ENCODE assay signal across 11 mouse cellular contexts in genomic region chr9:90226742-90227096, GRCm38 (mm10). TPM values are rescaled to one million over a fixed set of nuclear protein-coding genes. Genes with fewer than 3 reads are reported as not detected.
DNase-seq lines count a peak whose midpoint lies in the region; ATAC-seq and TF ChIP-seq lines count a peak whose summit lies in the region.
"Had no signal": no experiment of that assay in that cellular context is flagged by ENCODE, and none has a peak within 500 bp of the region (broad histone marks: within the 10 kb centered on the region; RNA-seq: fewer than 3 reads in every experiment).

No protein-coding gene starts in this region.

- H3K27me3 ChIP-seq in kidney, adult 2 months (replicated peaks; ENCODE audit: control insufficient read depth, insufficient read depth, low read length) = no peaks in the 10 kb centered on the region
- no peaks in the 10 kb centered on the region for H3K27me3 ChIP-seq in kidney, embryonic 15.5 days
- no peaks in the 10 kb centered on the region for H3K27me3 ChIP-seq in stomach, embryonic 15.5 days (replicated peaks)
- H3K27me3 ChIP-seq in stomach, postnatal 0 days (ENCODE audit: control insufficient read depth, insufficient read depth, low read length) = no peaks in the 10 kb centered on the region
- H3K27me3 ChIP-seq in liver, embryonic 12.5 days (replicated peaks) = no peaks in the 10 kb centered on the region
- H3K27me3 ChIP-seq in thymus, adult 2 months (ENCODE audit: control insufficient read depth, insufficient read depth, low read length) = no peaks in the 10 kb centered on the region
- H3K27me3 ChIP-seq in forebrain, embryonic 10.5 days (ENCODE audit: poor library complexity, severe bottlenecking) = no peaks in the 10 kb centered on the region
- H3K27me3 ChIP-seq: hindbrain, embryonic 12.5 days; limb, embryonic 13.5 days; midbrain, embryonic 12.5 days had no signal

- H3K36me3 ChIP-seq in kidney, adult 2 months (ENCODE audit: control insufficient read depth, insufficient read depth, low read length) = no peaks in the 10 kb centered on the region
- peaks cover 52% of the 10 kb centered on the region for H3K36me3 ChIP-seq in kidney, embryonic 15.5 days
- peaks cover 28% of the 10 kb centered on the region for H3K36me3 ChIP-seq in stomach, embryonic 15.5 days
- peaks cover 20% of the 10 kb centered on the region for H3K36me3 ChIP-seq in stomach, postnatal 0 days (ENCODE audit: control insufficient read depth, insufficient read depth, low read length)
- H3K36me3 ChIP-seq in liver, embryonic 12.5 days = peaks cover 79% of the 10 kb centered on the region
- H3K36me3 ChIP-seq in thymus, adult 2 months (ENCODE audit: control insufficient read depth, insufficient read depth, low read length) = peaks cover 56% of the 10 kb centered on the region
- peaks cover 39% of the 10 kb centered on the region for H3K36me3 ChIP-seq in forebrain, embryonic 10.5 days (replicated peaks)

- no peak for TF ChIP-seq EP300 in stomach, postnatal 0 days (optimal IDR thresholded peaks at IDR 0.05)

- H3K9ac ChIP-seq in kidney, embryonic 15.5 days = no peak overlapping the region
- H3K9ac ChIP-seq in stomach, embryonic 15.5 days = no peak overlapping the region
- no peak overlapping the region for H3K9ac ChIP-seq in stomach, postnatal 0 days (ENCODE audit: low read length)
- no peak overlapping the region for H3K9ac ChIP-seq in liver, embryonic 12.5 days
- H3K9ac ChIP-seq: hindbrain, embryonic 12.5 days; limb, embryonic 13.5 days; midbrain, embryonic 12.5 days had no signal

- no peak for TF ChIP-seq POLR2A in kidney, adult 2 months (IDR thresholded peaks at IDR 0.05; ENCODE audit: low read depth, low read length)
- no peak for TF ChIP-seq POLR2A in thymus, adult 2 months (IDR thresholded peaks at IDR 0.05; ENCODE audit: control insufficient read depth, extremely low read depth, insufficient read depth, low read length, poor library complexity)

- no peak overlapping the region for H3K4me2 ChIP-seq in kidney, embryonic 15.5 days
- no peak overlapping the region for H3K4me2 ChIP-seq in stomach, embryonic 15.5 days
- H3K4me2 ChIP-seq in stomach, postnatal 0 days (replicated peaks; ENCODE audit: low read depth) = no peak overlapping the region
- no peak overlapping the region for H3K4me2 ChIP-seq in liver, embryonic 12.5 days
- H3K4me2 ChIP-seq: hindbrain, embryonic 12.5 days; limb, embryonic 13.5 days; midbrain, embryonic 12.5 days had no signal

- H3K9me3 ChIP-seq in kidney, embryonic 15.5 days (replicated peaks) = no peaks in the 10 kb centered on the region
- no peaks in the 10 kb centered on the region for H3K9me3 ChIP-seq in stomach, embryonic 15.5 days
- H3K9me3 ChIP-seq in stomach, postnatal 0 days (ENCODE audit: control insufficient read depth, low read length) = no peaks in the 10 kb centered on the region
- H3K9me3 ChIP-seq in liver, embryonic 12.5 days (replicated peaks) = no peaks in the 10 kb centered on the region
- H3K9me3 ChIP-seq in forebrain, embryonic 10.5 days = no peaks in the 10 kb centered on the region
- H3K9me3 ChIP-seq: hindbrain, embryonic 12.5 days; limb, embryonic 13.5 days; midbrain, embryonic 12.5 days had no signal

- WGBS in kidney, adult 2 months = 60% methylated on average over 2 of the region's 2 CpGs
- WGBS in kidney, embryonic 15.5 days = 77% methylated on average over 2 of the region's 2 CpGs
- WGBS in stomach, embryonic 15.5 days = 87% methylated on average over 2 of the region's 2 CpGs
- 67% methylated on average over 2 of the region's 2 CpGs for WGBS in stomach, postnatal 0 days
- WGBS in liver, embryonic 12.5 days (ENCODE audit: insufficient replicate concordance) = 83% methylated on average over 2 of the region's 2 CpGs
- WGBS in thymus, adult 2 months = 97% methylated on average over 2 of the region's 2 CpGs
- 98% methylated on average over 2 of the region's 2 CpGs for WGBS in forebrain, embryonic 10.5 days

- no peaks in the 10 kb centered on the region for H3K4me1 ChIP-seq in kidney, adult 2 months (ENCODE audit: control insufficient read depth, insufficient read depth, low read length)
- H3K4me1 ChIP-seq in kidney, embryonic 15.5 days = 0 out of 2 replicates have a peak, but pooled peaks cover 3% of the 10 kb centered on the region
- H3K4me1 ChIP-seq in stomach, embryonic 15.5 days = no peaks in the 10 kb centered on the region
- no peaks in the 10 kb centered on the region for H3K4me1 ChIP-seq in stomach, postnatal 0 days (replicated peaks; ENCODE audit: control insufficient read depth, insufficient read depth)
- H3K4me1 ChIP-seq in liver, embryonic 12.5 days = peaks cover 20% of the 10 kb centered on the region
- H3K4me1 ChIP-seq in thymus, adult 2 months (replicated peaks; ENCODE audit: control insufficient read depth, insufficient read depth, low read length) = no peaks in the 10 kb centered on the region
- H3K4me1 ChIP-seq in forebrain, embryonic 10.5 days = no peaks in the 10 kb centered on the region
- H3K4me1 ChIP-seq: limb, embryonic 13.5 days; midbrain, embryonic 12.5 days had no signal

- ATAC-seq in kidney, embryonic 15.5 days (replicated peaks; ENCODE audit: low FRiP score) = no peak
- no peak for ATAC-seq in stomach, embryonic 15.5 days (ENCODE audit: insufficient read depth, low FRiP score, low read depth)
- ATAC-seq in stomach, postnatal 0 days (ENCODE audit: low FRiP score, low TSS enrichment) = no peak
- ATAC-seq in liver, embryonic 12.5 days = peak; percentile 35; the same call in 1 of the 2 replicates

- TF ChIP-seq CTCF in kidney, adult 2 months (conservative IDR thresholded peaks at IDR 0.05; ENCODE audit: insufficient read depth, insufficient read length, low read depth, low read length) = no peak
- no peak for TF ChIP-seq CTCF in stomach, postnatal 0 days (IDR thresholded peaks at IDR 0.05; ENCODE audit: low read depth)
- TF ChIP-seq CTCF in thymus, adult 2 months (IDR thresholded peaks at IDR 0.05; ENCODE audit: borderline replicate concordance, control insufficient read depth, extremely low read depth, insufficient read depth, low read length, poor library complexity) = no peak

- H3K27ac ChIP-seq in kidney, adult 2 months (ENCODE audit: insufficient read depth, low read depth, low read length) = peak overlapping the region; percentile 74
- no peak overlapping the region for H3K27ac ChIP-seq in kidney, embryonic 15.5 days
- H3K27ac ChIP-seq in stomach, embryonic 15.5 days = 0 out of 2 replicates have a peak overlapping the region, but pooled peaks have one; percentile 21
- no peak overlapping the region for H3K27ac ChIP-seq in stomach, postnatal 0 days (replicated peaks)
- no peak overlapping the region for H3K27ac ChIP-seq in liver, embryonic 12.5 days
- H3K27ac ChIP-seq in thymus, adult 2 months (ENCODE audit: control insufficient read depth, insufficient read depth, low read length) = no peak overlapping the region
- H3K27ac ChIP-seq in forebrain, embryonic 10.5 days = no peak overlapping the region
- H3K27ac ChIP-seq: hindbrain, embryonic 12.5 days; limb, embryonic 13.5 days; midbrain, embryonic 12.5 days had no signal

- H3K4me3 ChIP-seq in kidney, adult 2 months (ENCODE audit: insufficient read depth, low read depth, low read length) = no peak overlapping the region
- H3K4me3 ChIP-seq in kidney, embryonic 15.5 days (replicated peaks) = no peak overlapping the region
- H3K4me3 ChIP-seq in stomach, embryonic 15.5 days (replicated peaks) = no peak overlapping the region
- H3K4me3 ChIP-seq in stomach, postnatal 0 days (ENCODE audit: low read depth, low read length) = no peak overlapping the region
- H3K4me3 ChIP-seq in liver, embryonic 12.5 days = no peak overlapping the region
- no peak overlapping the region for H3K4me3 ChIP-seq in thymus, adult 2 months (ENCODE audit: control insufficient read depth, insufficient read depth, low read length)
- H3K4me3 ChIP-seq in forebrain, embryonic 10.5 days = no peak overlapping the region
- H3K4me3 ChIP-seq: hindbrain, embryonic 12.5 days; limb, embryonic 13.5 days; midbrain, embryonic 12.5 days had no signal

- no peak for DNase-seq in kidney, adult 2 months
- no peak for DNase-seq in stomach, postnatal 0 days (ENCODE audit: low spot score)
- DNase-seq in thymus, adult 2 months = no peak
- DNase-seq in forebrain, embryonic 10.5 days (ENCODE audit: extremely low spot score, low spot score) = no peak
- DNase-seq: adrenal gland, adult 8-10 months had no signal

RNA-seq across cellular contexts. Expression of gene Tbc1d2b, which starts 43.9 kb away (rescaled TPM):
- polyA plus RNA-seq in kidney, adult 2 months (2012; rRNA removed) = 16.4 and 17.5 TPM in 2 replicates
- 12.4 and 12.7 TPM in 2 replicates for polyA plus RNA-seq in kidney, embryonic 15.5 days (2015; fragmentation: Nextera tagmentation; extraction: Ambion mirVana)
- polyA plus RNA-seq in stomach, embryonic 15.5 days (2015; fragmentation: Nextera tagmentation; extraction: Ambion mirVana) = 17.1 and 17.8 TPM in 2 replicates
- 6.6 and 7.7 TPM in 2 replicates for polyA plus RNA-seq in stomach, postnatal 0 days (2015; fragmentation: Nextera tagmentation; extraction: Ambion mirVana)
- 11.0 and 12.2 TPM in 2 replicates for polyA plus RNA-seq in liver, embryonic 12.5 days (2016; fragmentation: Nextera tagmentation; extraction: Ambion mirVana)
- 54.5 and 59.1 TPM in 2 replicates for polyA plus RNA-seq in thymus, adult 2 months (2012; rRNA removed)
- polyA plus RNA-seq in forebrain, embryonic 10.5 days (2016; fragmentation: Nextera tagmentation; extraction: Ambion mirVana) = 7.8 and 8.0 TPM in 2 replicates

Comparison
In these comparisons a context has a peak if more than half of its experiments do, and no peak if none do; other contexts are left out.
1. H3K27ac ChIP-seq: peak in kidney, adult 2 months (single experiment) and stomach, embryonic 15.5 days (single experiment); none in kidney, embryonic 15.5 days (single experiment), stomach, postnatal 0 days (single experiment), liver, embryonic 12.5 days (single experiment), thymus, adult 2 months (single experiment) and forebrain, embryonic 10.5 days (single experiment).